Mouse (Mus musculus) C2C12 (cell line): ENCODE results near the gene C1qtnf1.

ENCODE experiments used
- CEBPB ChIP-seq: IDR thresholded peaks from one replicate; pipeline ENCODE4 v1.6.1; 2011; ENCODE audit warnings: low read depth, mild to moderate bottlenecking, control low read depth, moderate library complexity
- CTCF ChIP-seq: IDR thresholded peaks from one replicate; pipeline ENCODE4 v1.5.1; 2011; ENCODE audit not compliant: control insufficient read depth, insufficient read depth, insufficient read length
- MAX ChIP-seq: IDR thresholded peaks from one replicate; pipeline ENCODE4 v1.6.1; 2011; ENCODE audit warnings: mild to moderate bottlenecking, control low read depth
- MYOD1 ChIP-seq: IDR thresholded peaks from one replicate; pipeline ENCODE4 v1.6.1; 2011; ENCODE audit warnings: low read depth; ENCODE audit not compliant: control insufficient read depth, insufficient read length
- MYOG ChIP-seq: IDR thresholded peaks from one replicate; pipeline ENCODE4 v1.6.1; 2011; ENCODE audit not compliant: control insufficient read depth, insufficient read length; ENCODE audit errors: extremely low read depth
- USF1 ChIP-seq: IDR thresholded peaks from one replicate; pipeline ENCODE4 v1.6.1; 2011; ENCODE audit warnings: low read depth, mild to moderate bottlenecking, control low read depth, moderate library complexity

DNA sequence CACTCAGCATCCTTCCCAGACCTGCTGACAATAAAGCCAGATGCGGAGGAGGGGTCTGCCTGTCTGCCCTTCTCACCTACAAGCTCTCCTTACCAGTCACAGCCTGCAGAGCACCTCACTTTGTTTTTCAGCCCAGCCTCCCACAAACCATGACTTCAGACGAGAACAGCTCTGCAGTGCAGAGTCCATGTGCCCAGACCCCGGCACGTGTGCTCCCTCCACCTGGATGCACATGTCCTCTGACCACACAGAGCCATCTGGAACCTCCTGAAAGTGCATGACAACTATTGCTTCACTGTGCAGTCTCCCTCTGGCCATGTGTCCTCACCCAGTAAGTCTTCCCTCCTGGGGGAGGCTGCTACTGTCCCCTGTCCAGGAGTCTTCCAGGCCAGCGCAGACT is 13.7 kb upstream of the C1qtnf1 start:
- TF ChIP-seq CEBPB, result no peak
- no peak for TF ChIP-seq CTCF
- TF ChIP-seq MYOD1, result no peak
- no peak for TF ChIP-seq MYOG
- TF ChIP-seq USF1, result no peak
- no peak for TF ChIP-seq MAX
